21 mouse cellular contexts compared by ENCODE assay signal in genomic region chr9:40717875-40718185, GRCm38 (mm10). TPM values are rescaled to one million over a fixed set of nuclear protein-coding genes. Genes with fewer than 3 reads are reported as not detected.
DNase-seq lines count a peak whose midpoint lies in the region; ATAC-seq lines count a peak whose summit lies in the region.
"Had no signal": no experiment of that assay in that cellular context is flagged by ENCODE, and none has a peak within 500 bp of the region (broad histone marks: within the 10 kb centered on the region; RNA-seq: fewer than 3 reads in every experiment).

No protein-coding gene starts in this region.

- H3K27ac ChIP-seq in embryonic facial prominence, embryonic 12.5 days = peak overlapping the region; percentile 75; the same call in 1 of the 2 replicates
- H3K27ac ChIP-seq: heart, embryonic 10.5 days; intestine, embryonic 15.5 days; liver, embryonic 14.5 days; neural tube, embryonic 13.5 days had no signal

- no peak overlapping the region for H3K4me3 ChIP-seq in embryonic facial prominence, embryonic 12.5 days
- H3K4me3 ChIP-seq: heart, embryonic 10.5 days; hindbrain, embryonic 12.5 days; intestine, embryonic 15.5 days; neural tube, embryonic 13.5 days had no signal

- 5% methylated on average over 7 of the region's 7 CpGs for WGBS in embryonic facial prominence, embryonic 12.5 days

- peaks cover 6% of the 10 kb centered on the region; the same call in 1 of the 2 replicates for H3K36me3 ChIP-seq in embryonic facial prominence, embryonic 12.5 days
- H3K36me3 ChIP-seq: heart, embryonic 10.5 days; hindbrain, embryonic 12.5 days; intestine, embryonic 15.5 days; neural tube, embryonic 13.5 days had no signal

- no peak overlapping the region for H3K9ac ChIP-seq in embryonic facial prominence, embryonic 12.5 days
- H3K9ac ChIP-seq: hindbrain, embryonic 12.5 days; intestine, embryonic 15.5 days; liver, embryonic 14.5 days; neural tube, embryonic 13.5 days had no signal

- DNase-seq in kidney, adult 9 months = peak; percentile 19
- no peak for DNase-seq in kidney, adult 18-20 months
- peak; percentile 37 for DNase-seq in kidney, postnatal 10 days
- peak; percentile 34 for DNase-seq in skeletal muscle tissue, adult 2 months (ENCODE audit: low read depth, low spot score)
- DNase-seq in left cerebral cortex, postnatal 36 days (ENCODE audit: low spot score in 2 of 2) = no peak
- DNase-seq in cerebellum, postnatal 10 days = no peak
- DNase-seq in thymus, postnatal 10 days (ENCODE audit: low spot score in 2 of 2) = no peak
- DNase-seq: adrenal gland, postnatal 25 days; right cerebral cortex, postnatal 4 days; thymus, postnatal 14 days had no signal

- no peaks in the 10 kb centered on the region for H3K9me3 ChIP-seq in embryonic facial prominence, embryonic 12.5 days
- H3K9me3 ChIP-seq: heart, embryonic 10.5 days; hindbrain, embryonic 12.5 days; intestine, embryonic 15.5 days; neural tube, embryonic 13.5 days had no signal

- H3K4me1 ChIP-seq in embryonic facial prominence, embryonic 12.5 days = peaks cover 19% of the 10 kb centered on the region

- H3K4me2 ChIP-seq in embryonic facial prominence, embryonic 12.5 days (replicated peaks) = no peak overlapping the region
- H3K4me2 ChIP-seq: hindbrain, embryonic 12.5 days; intestine, embryonic 15.5 days; neural tube, embryonic 13.5 days had no signal

- ATAC-seq in embryonic facial prominence, embryonic 12.5 days (ENCODE audit: insufficient number of reproducible peaks, insufficient read depth, low FRiP score, low TSS enrichment) = no peak; the same call in 1 of the 2 replicates
- ATAC-seq: forebrain, embryonic 16.5 days had no signal

- intact Hi-C loops in left cerebral cortex, postnatal 36 days (cut with DNase I) = no loop called here

- H3K27me3 ChIP-seq in embryonic facial prominence, embryonic 12.5 days = no peaks in the 10 kb centered on the region
- H3K27me3 ChIP-seq: hindbrain, embryonic 12.5 days; intestine, embryonic 15.5 days; neural tube, embryonic 13.5 days had no signal

RNA-seq across cellular contexts. Expression of gene Clmp, which starts 32.1 kb away (rescaled TPM):
- 75.9 and 81.8 TPM in 2 replicates for polyA plus RNA-seq in embryonic facial prominence, embryonic 12.5 days (2016; fragmentation: Nextera tagmentation; extraction: Ambion mirVana)
- 10 to 100 TPM; 20.2 to 34.1 TPM for total RNA-seq in left cerebral cortex, postnatal 36 days (2021)

RNA-seq across cellular contexts. Expression of gene Gm21915, which starts 47.4 kb away (rescaled TPM):
- polyA plus RNA-seq in embryonic facial prominence, embryonic 12.5 days (2016; fragmentation: Nextera tagmentation; extraction: Ambion mirVana) = not detected in 2 replicates
- total RNA-seq in left cerebral cortex, postnatal 36 days (2021) = not detected
- total RNA-seq: adrenal gland, postnatal 25 days; gastrocnemius, postnatal 10 days; left cerebral cortex, postnatal 10 days; megakaryocyte-erythroid progenitor cell, adult 5-6 weeks; monocyte, adult 5-6 weeks had no signal
- polyA plus RNA-seq: forebrain, embryonic 16.5 days; heart, embryonic 10.5 days; hindbrain, embryonic 12.5 days; intestine, embryonic 15.5 days; liver, embryonic 14.5 days; neural tube, embryonic 13.5 days had no signal

Comparison
In these comparisons a context has a peak if more than half of its experiments do, and no peak if none do; other contexts are left out.
1. DNase-seq: peak in kidney, adult 9 months (single experiment), kidney, postnatal 10 days (single experiment) and skeletal muscle tissue, adult 2 months (single experiment); none in kidney, adult 18-20 months (single experiment), left cerebral cortex, postnatal 36 days (0 of 2), cerebellum, postnatal 10 days (0 of 2) and thymus, postnatal 10 days (0 of 2).